Mouse (Mus musculus) heart, adult 2 months (tissue): ENCODE results near the gene Lamc1.

Experiments used
- CTCF ChIP-seq: fragments of 200-600 bp; IDR thresholded peaks from 2 replicates; pipeline ENCODE4 v1.8.1; 2022; ENCODE audit warnings: antibody characterized with exemption, mild to moderate bottlenecking, moderate library complexity
- EP300 ChIP-seq: fragments of 200-500 bp; IDR thresholded peaks from 2 replicates; pipeline ENCODE4 v1.6.1; 2011; ENCODE audit warnings: low read depth, low read length, control low read depth; ENCODE audit not compliant: insufficient read depth

DNA sequence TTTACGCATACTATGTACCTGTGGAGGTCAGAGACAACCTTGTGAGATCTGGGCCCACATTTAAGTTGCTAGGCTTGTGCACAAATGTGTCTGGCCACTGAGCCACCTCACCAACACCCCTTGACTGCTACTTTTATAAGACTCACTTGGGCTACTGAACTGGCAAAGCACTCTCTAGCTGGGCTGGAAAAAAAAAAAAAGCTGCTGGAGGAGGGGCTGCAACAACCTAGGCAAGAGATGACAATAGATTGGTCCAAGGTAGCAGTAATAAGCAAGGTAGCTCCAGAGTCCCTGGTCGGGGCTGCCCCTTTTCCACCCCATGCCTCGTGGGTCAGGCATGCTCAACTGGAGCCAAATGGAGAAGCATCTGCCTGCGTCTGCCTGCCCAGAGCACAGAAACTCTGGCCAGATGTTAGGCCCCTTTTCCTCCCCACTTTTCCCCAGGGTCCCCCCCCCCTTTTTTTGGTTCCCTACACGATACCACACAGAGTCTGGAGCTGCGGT is 63.7 kb downstream of the Lamc1 start:
- no peak for TF ChIP-seq CTCF
- no peak for TF ChIP-seq EP300
